Mouse (Mus musculus) CH12.LX (cell line): Measurements from ENCODE around the gene Hist1h2bm. TPM values are rescaled to one million over a fixed set of nuclear protein-coding genes. Genes with fewer than 3 reads are reported as not detected.
"Not testable (repeated sequence)": the region's sequence is repeated elsewhere in the genome, so short reads cannot be mapped to it uniquely, and the experiment has no call there.

Source experiments
- DNase-seq: peaks from one replicate; pipeline ENCODE4 v3.0.0-alpha.2; 2013; ENCODE audit errors: extremely low read depth
- H3K27ac ChIP-seq: 2 replicates; pipeline ENCODE4 v1.5.1; 2012; ENCODE audit warnings: low read depth, mild to moderate bottlenecking, control low read depth, moderate library complexity; ENCODE audit not compliant: insufficient read depth
- H3K27me3 ChIP-seq: replicated peaks from 2 replicates; pipeline ENCODE3; 2012; ENCODE audit warnings: inconsistent platforms
- H3K36me3 ChIP-seq, 2 experiments: replicated peaks in 1 of 2; 2 replicates each; pipeline versions ENCODE3 to v1.6.1; 2012; ENCODE audit warnings: inconsistent platforms in 1 of 2, low read length in 1 of 2, mild to moderate bottlenecking in 1 of 2, mixed read lengths in 1 of 2, moderate library complexity in 1 of 2; ENCODE audit not compliant: control insufficient read depth in 1 of 2, insufficient read depth in 1 of 2
- H3K4me1 ChIP-seq, 2 experiments: 2 replicates each; pipeline ENCODE4 v1.6.1; 2012; ENCODE audit warnings: inconsistent platforms in 1 of 2, moderate library complexity in 1 of 2; ENCODE audit not compliant: insufficient read depth in 2 of 2, control insufficient read depth in 1 of 2
- H3K4me2 ChIP-seq: 2 replicates; pipeline ENCODE4 v1.6.1; 2012; ENCODE audit warnings: low read depth, mild to moderate bottlenecking, control low read depth; ENCODE audit not compliant: poor library complexity, insufficient read depth, severe bottlenecking
- H3K4me3 ChIP-seq, 3 experiments: fragments of 150-350 bp in 1 of 3; sonication (generic) in 1 of 3; replicated peaks in 1 of 3; 2 replicates each; pipeline versions ENCODE3 to v1.5.1; 2011 to 2012; ENCODE audit warnings: low read depth in 2 of 3, low read length in 2 of 3, mild to moderate bottlenecking in 2 of 3, moderate library complexity in 2 of 3, control low read depth in 1 of 3, improper control_type of control experiment in 1 of 3, inconsistent platforms in 1 of 3, mixed read lengths in 1 of 3; ENCODE audit not compliant: poor library complexity in 1 of 3
- H3K79me2 ChIP-seq: replicated peaks from 2 replicates; pipeline ENCODE4 v1.6.1; 2012; ENCODE audit warnings: mild to moderate bottlenecking, moderate library complexity; ENCODE audit not compliant: control insufficient read depth, poor library complexity, insufficient read depth, severe bottlenecking; ENCODE audit errors: extremely low read depth
- H3K9ac ChIP-seq: 2 replicates; pipeline ENCODE4 v1.6.1; 2012; ENCODE audit warnings: low read depth, mild to moderate bottlenecking, control low read depth, moderate library complexity; ENCODE audit not compliant: insufficient read depth
- H3K9me3 ChIP-seq: replicated peaks from 2 replicates; pipeline ENCODE3; 2012; ENCODE audit warnings: low read length, inconsistent platforms, mixed read lengths
- BHLHE40 ChIP-seq: IDR thresholded peaks from 2 replicates; pipeline ENCODE4 v1.6.1; 2011; ENCODE audit warnings: mild to moderate bottlenecking, low read depth, low read length, improper control_type of control experiment
- CHD1 ChIP-seq: IDR thresholded peaks from 2 replicates; pipeline ENCODE4 v1.6.1; 2012; ENCODE audit warnings: low read depth, low read length, improper control_type of control experiment, inconsistent platforms
- CHD2 ChIP-seq: IDR thresholded peaks from 2 replicates; pipeline ENCODE4 v1.6.1; 2011; ENCODE audit warnings: low read length, improper control_type of control experiment
- E2F4 ChIP-seq: IDR thresholded peaks from 2 replicates; pipeline ENCODE4 v1.6.1; 2011; ENCODE audit warnings: low read depth, low read length, improper control_type of control experiment; ENCODE audit not compliant: insufficient replicate concordance
- ELF1 ChIP-seq: IDR thresholded peaks from 2 replicates; pipeline ENCODE4 v1.6.1; 2014; ENCODE audit warnings: low read depth, mild to moderate bottlenecking, inconsistent platforms, low read length, improper control_type of control experiment
- HCFC1 ChIP-seq: IDR thresholded peaks from 2 replicates; pipeline ENCODE4 v1.6.1; 2012; ENCODE audit warnings: low read depth, mild to moderate bottlenecking, inconsistent platforms, low read length, improper control_type of control experiment
- IRF4 ChIP-seq: IDR thresholded peaks from 2 replicates; pipeline ENCODE4 v1.6.1; 2014; ENCODE audit warnings: low read depth, mild to moderate bottlenecking, inconsistent platforms, low read length, improper control_type of control experiment
- KAT2A ChIP-seq: IDR thresholded peaks from 2 replicates; pipeline ENCODE4 v1.6.1; 2012; ENCODE audit warnings: low read length, improper control_type of control experiment, inconsistent platforms; ENCODE audit not compliant: insufficient replicate concordance
- MAFK ChIP-seq: IDR thresholded peaks from 2 replicates; pipeline ENCODE4 v1.6.1; 2011; ENCODE audit warnings: low read length, improper control_type of control experiment; ENCODE audit not compliant: insufficient replicate concordance
- MAZ ChIP-seq: IDR thresholded peaks from 2 replicates; pipeline ENCODE4 v1.6.1; 2012; ENCODE audit warnings: low read depth, mild to moderate bottlenecking, inconsistent platforms, low read length, improper control_type of control experiment, moderate library complexity
- MEF2A ChIP-seq: IDR thresholded peaks from 2 replicates; pipeline ENCODE4 v1.6.1; 2014; ENCODE audit warnings: low read depth, mild to moderate bottlenecking, inconsistent platforms, low read length, improper control_type of control experiment, borderline replicate concordance
- MXI1 ChIP-seq: IDR thresholded peaks from 2 replicates; pipeline ENCODE4 v1.6.1; 2011; ENCODE audit warnings: mild to moderate bottlenecking, low read depth, low read length, improper control_type of control experiment
- NELFE ChIP-seq: IDR thresholded peaks from 2 replicates; pipeline ENCODE4 v1.6.1; 2011; ENCODE audit warnings: low read depth, low read length, improper control_type of control experiment
- POLR2A ChIP-seq: IDR thresholded peaks from 2 replicates; pipeline ENCODE4 v1.6.1; 2011; ENCODE audit warnings: low read depth, mild to moderate bottlenecking, improper control_type of control experiment, low read length
- RCOR1 ChIP-seq: conservative IDR thresholded peaks from 2 replicates; pipeline ENCODE4 v1.6.1; 2012; ENCODE audit warnings: low read depth, mild to moderate bottlenecking, inconsistent platforms, low read length, improper control_type of control experiment
- SIN3A ChIP-seq: IDR thresholded peaks from 2 replicates; pipeline ENCODE4 v1.6.1; 2012; ENCODE audit warnings: low read length, improper control_type of control experiment, inconsistent platforms
- TBP ChIP-seq: conservative IDR thresholded peaks from 2 replicates; pipeline ENCODE4 v1.6.1; 2011; ENCODE audit warnings: low read depth, low read length, improper control_type of control experiment
- TCF12 ChIP-seq: IDR thresholded peaks from 2 replicates; pipeline ENCODE4 v1.6.1; 2014; ENCODE audit warnings: low read depth, mild to moderate bottlenecking, inconsistent platforms, low read length, improper control_type of control experiment
- UBTF ChIP-seq: IDR thresholded peaks from 2 replicates; pipeline ENCODE4 v1.6.1; 2012; ENCODE audit warnings: low read depth, mild to moderate bottlenecking, inconsistent platforms, low read length, improper control_type of control experiment, moderate library complexity
- ZMIZ1 ChIP-seq: IDR thresholded peaks from 2 replicates; pipeline ENCODE4 v1.6.1; 2012; ENCODE audit warnings: low read depth, mild to moderate bottlenecking, inconsistent platforms, low read length, improper control_type of control experiment
- dilution Hi-C: fragments of 300-500 bp; cut with MboI; formaldehyde crosslinking; loops from 2 replicates; pipeline ENCODE4 v1.14.3; 2020; ENCODE audit warnings: low sequenced_read_pairs; ENCODE audit not compliant: extremely low pct_unique_long_range_greater_than_20kb, extremely low pct_ligation_motif_present
- in situ Hi-C: fragments of 300-500 bp; cut with MboI; formaldehyde crosslinking; loops from 3 replicates; pipeline ENCODE4 v1.14.3; 2019; ENCODE audit warnings: low sequenced_read_pairs, low pct_ligation_motif_present, low pct_unique_long_range_greater_than_20kb, mixed read lengths
- polyA plus RNA-seq: library from polyadenylated mRNA; unstranded; fragments of >175 nt; gene quantifications from 2 replicates; pipeline ENCODE4 v1.2.1, GENCODE M21; 2012; ENCODE audit warnings: low read depth; ENCODE audit not compliant: insufficient read length
- total RNA-seq, 2 experiments: library from RNA; depleted of rRNA; stranded (reverse); fragments of 300-350 nt in 1 of 2; fragments of >200 nt in 1 of 2; gene quantifications; 2 replicates each; pipeline ENCODE4 v1.2.3; 2012 to 2014

The Hist1h2bm gene
- total and polyA plus RNA-seq, 3 experiments: 0.87 to 1,804 (median 36.0) TPM

DNA sequence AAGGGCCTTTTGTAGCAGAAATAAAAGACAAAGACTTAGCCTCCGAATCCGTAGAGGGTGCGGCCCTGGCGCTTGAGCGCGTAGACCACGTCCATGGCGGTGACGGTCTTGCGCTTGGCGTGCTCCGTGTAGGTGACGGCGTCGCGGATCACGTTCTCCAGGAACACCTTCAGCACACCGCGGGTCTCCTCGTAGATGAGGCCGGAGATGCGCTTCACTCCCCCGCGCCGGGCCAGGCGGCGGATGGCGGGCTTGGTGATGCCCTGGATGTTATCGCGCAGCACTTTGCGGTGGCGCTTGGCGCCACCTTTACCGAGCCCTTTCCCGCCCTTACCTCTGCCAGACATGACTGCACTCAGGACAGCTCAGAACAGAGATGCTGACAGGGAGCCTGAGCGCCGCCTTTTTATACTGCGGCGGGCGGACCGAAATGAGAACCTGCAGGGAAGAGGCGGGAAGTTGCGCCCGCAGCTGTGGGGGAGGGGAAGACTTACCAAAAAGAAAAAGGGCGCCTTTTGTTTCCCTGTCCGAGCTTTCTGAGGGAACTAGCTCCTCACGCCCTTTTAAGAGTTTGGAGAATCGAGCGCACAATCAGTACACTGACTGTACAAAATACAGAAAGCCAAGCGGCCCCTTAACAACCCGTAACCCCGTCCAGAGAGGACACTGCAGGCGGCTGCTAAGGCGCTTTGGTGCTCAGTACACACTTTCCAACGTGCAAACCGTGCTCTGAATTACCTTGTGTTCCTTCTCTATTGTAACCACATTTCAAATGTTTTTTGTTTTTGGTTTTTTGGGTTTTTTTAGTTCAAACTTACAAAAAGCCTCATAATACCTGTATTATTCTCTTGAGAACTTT lies 28.5 kb downstream of the Hist1h2bm start, which contains the start of gene Hist1h4k:
Gene Hist1h4k, minus strand, starts transcription at position 347 of the 859 bp plus-strand sequence.
- H3K27me3 ChIP-seq, in situ Hi-C loops, H3K9me3 ChIP-seq, H3K36me3 ChIP-seq, dilution Hi-C loops, H3K79me2 ChIP-seq: not testable (repeated sequence)
- H3K4me2 ChIP-seq: peak within 1 kb of the TSS; percentile 96
- peaks cover 0 to 19% of the 10 kb centered on the region in 2 experiments; a peak in 2 of 4 replicates for H3K4me1 ChIP-seq
- peak; percentile 93 for DNase-seq
- H3K27ac ChIP-seq: peak within 1 kb of the TSS; percentile 93
- peak; percentile 84 for TF ChIP-seq MXI1
- TF ChIP-seq IRF4: peak; percentile 64
- TF ChIP-seq CHD2: peak; percentile 82
- 0 out of 2 replicates have a peak, but pooled peaks have one; percentile 64 for TF ChIP-seq MAZ
- peak; percentile 97 for TF ChIP-seq UBTF
- peak; percentile 82 for TF ChIP-seq HCFC1
- TF ChIP-seq CHD1: peak; percentile 86
- TF ChIP-seq SIN3A: peak; percentile 96
- TF ChIP-seq ZMIZ1: peak; percentile 100
- TF ChIP-seq NELFE: peak; percentile 99
- peak; percentile 97 for TF ChIP-seq RCOR1
- peak; percentile 41; the same call in 1 of the 2 replicates for TF ChIP-seq MAFK
- TF ChIP-seq TCF12: peak; percentile 92
- TF ChIP-seq ELF1: peak; percentile 46; the same call in 1 of the 2 replicates
- peak; percentile 91 for TF ChIP-seq E2F4
- peak; percentile 55 for TF ChIP-seq BHLHE40
- peak; percentile 67 for TF ChIP-seq MEF2A
- TF ChIP-seq KAT2A: 0 out of 2 replicates have a peak, but pooled peaks have one; percentile 64
- peak; percentile 95 for TF ChIP-seq TBP
- TF ChIP-seq POLR2A: peak; percentile 96
- H3K4me3 ChIP-seq: peak within 1 kb of the TSS; percentile 53 to 69 (median 55)
- H3K9ac ChIP-seq: peak within 1 kb of the TSS; percentile 92
